Mouse (Mus musculus) stomach, postnatal 0 days (tissue): ENCODE data around the gene Slc1a1. TPM values are rescaled to one million over a fixed set of nuclear protein-coding genes. Genes with fewer than 3 reads are reported as not detected.

ENCODE experiments used
- ATAC-seq: fragments of 200-750 bp; cut with Nextera tagmentation; 2 replicates; pipeline ENCODE4 v1.8.0; 2017; ENCODE audit not compliant: low FRiP score, low TSS enrichment
- DNase-seq: peaks from one replicate; pipeline ENCODE4 v3.0.0-alpha.2; 2016; ENCODE audit warnings: low spot score
- H3K27ac ChIP-seq: fragments of 300-500 bp; sonication (generic); replicated peaks from 2 replicates; pipeline ENCODE4 v1.5.1; 2014; ENCODE audit warnings: mild to moderate bottlenecking, control low read depth
- H3K27me3 ChIP-seq: fragments of 300-500 bp; sonication (generic); 2 replicates; pipeline ENCODE4 v1.6.1; 2014; ENCODE audit warnings: low read length; ENCODE audit not compliant: control insufficient read depth, insufficient read depth
- H3K36me3 ChIP-seq: fragments of 300-500 bp; sonication (generic); 2 replicates; pipeline ENCODE4 v1.6.1; 2014; ENCODE audit warnings: low read length, mixed read lengths; ENCODE audit not compliant: control insufficient read depth, insufficient read depth
- H3K4me1 ChIP-seq: fragments of 300-500 bp; sonication (generic); replicated peaks from 2 replicates; pipeline ENCODE4 v1.6.1; 2014; ENCODE audit warnings: antibody characterized with exemption; ENCODE audit not compliant: control insufficient read depth, insufficient read depth
- H3K4me2 ChIP-seq: fragments of 300-500 bp; sonication (generic); replicated peaks from 2 replicates; pipeline ENCODE4 v1.6.1; 2014; ENCODE audit warnings: low read depth, mild to moderate bottlenecking, control low read depth, moderate library complexity
- H3K4me3 ChIP-seq: fragments of 300-500 bp; sonication (generic); 2 replicates; pipeline ENCODE4 v1.5.1; 2014; ENCODE audit warnings: low read depth, low read length, control low read depth
- H3K9ac ChIP-seq: fragments of 300-500 bp; sonication (generic); 2 replicates; pipeline ENCODE4 v1.6.1; 2014; ENCODE audit warnings: mild to moderate bottlenecking, low read length, control low read depth, mixed read lengths
- H3K9me3 ChIP-seq: fragments of 300-500 bp; sonication (generic); 2 replicates; pipeline ENCODE4 v1.6.1; 2016; ENCODE audit warnings: low read length; ENCODE audit not compliant: control insufficient read depth
- CTCF ChIP-seq: IDR thresholded peaks from 2 replicates; pipeline ENCODE4 v1.5.1; 2016; ENCODE audit warnings: antibody characterized with exemption, low read depth, mild to moderate bottlenecking, moderate library complexity
- EP300 ChIP-seq: optimal IDR thresholded peaks from 2 replicates; pipeline ENCODE3; 2016; ENCODE audit warnings: antibody characterized with exemption
- WGBS: fragments of 180-500 bp; shearing (Covaris S2); extraction: QIAGEN DNeasy Blood & Tissue Kit; methylation state at CpG from one replicate; pipeline ENCODE4 v1.1.7; 2014; 5-methylcytosine and 5-hydroxymethylcytosine counted together
- polyA plus RNA-seq: library from polyadenylated mRNA; unstranded; fragments of >200 nt; fragmentation: Nextera tagmentation; extraction: Ambion mirVana; gene quantifications from 2 replicates; pipeline ENCODE4 v1.2.1, GENCODE M21; 2015

Slc1a1 gene
- polyA plus RNA-seq, 1 experiment from 2014 or later = 0.28 TPM

- no peak overlapping the region for H3K27ac ChIP-seq
- no peaks in the 10 kb centered on the region for H3K27me3 ChIP-seq
- no peak overlapping the region for H3K4me3 ChIP-seq
- no peak overlapping the region for H3K4me2 ChIP-seq
- no peak overlapping the region for H3K9ac ChIP-seq
- TF ChIP-seq EP300 = no peak
- TF ChIP-seq CTCF = peak; percentile 75
- H3K4me1 ChIP-seq = no peaks in the 10 kb centered on the region
- DNase-seq (peak; percentile 44), ATAC-seq (no peak)
- no peaks in the 10 kb centered on the region for H3K9me3 ChIP-seq
- no peaks in the 10 kb centered on the region for H3K36me3 ChIP-seq
- 54% methylated on average over 1 of the region's 1 CpGs for WGBS
Measured at GRCm38 (mm10) chr19:28883126-28883525, 48.3 kb downstream of the Slc1a1 start.

DNA sequence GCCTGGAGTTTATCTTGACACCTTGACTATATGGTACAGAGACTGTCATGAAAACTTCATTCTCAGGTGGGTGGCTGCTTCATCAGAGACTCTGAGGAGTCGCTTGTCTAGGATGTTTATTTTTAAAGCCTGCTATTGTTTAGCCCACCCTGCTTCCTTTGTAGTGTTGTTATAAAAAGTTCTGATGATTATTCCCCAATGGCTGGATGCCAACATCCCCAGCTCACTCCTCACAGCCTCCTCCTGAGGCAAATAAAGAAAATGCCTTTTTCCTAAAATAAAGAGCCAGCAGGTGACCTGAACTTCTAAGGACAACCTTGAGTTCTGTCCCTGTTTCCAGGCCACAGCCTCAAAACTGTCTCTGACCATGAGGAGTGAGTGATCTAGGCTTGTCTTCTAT lies 53.6 kb downstream of the Slc1a1 start:
- no peak overlapping the region for H3K4me3 ChIP-seq
- H3K36me3 ChIP-seq = no peaks in the 10 kb centered on the region
- no peaks in the 10 kb centered on the region for H3K27me3 ChIP-seq
- no peaks in the 10 kb centered on the region for H3K4me1 ChIP-seq
- H3K27ac ChIP-seq = no peak overlapping the region
- no peak overlapping the region for H3K9ac ChIP-seq
- 18% methylated on average over 1 of the region's 1 CpGs for WGBS
- ATAC-seq (no peak), DNase-seq (no peak)
- TF ChIP-seq EP300 (no peak), CTCF (no peak)
- no peak overlapping the region for H3K4me2 ChIP-seq
- H3K9me3 ChIP-seq = no peaks in the 10 kb centered on the region

- no peak overlapping the region for H3K27ac ChIP-seq
- no peaks in the 10 kb centered on the region for H3K27me3 ChIP-seq
- no peak for DNase-seq
- no peaks in the 10 kb centered on the region for H3K9me3 ChIP-seq
- no peaks in the 10 kb centered on the region for H3K4me1 ChIP-seq
- H3K4me3 ChIP-seq = no peak overlapping the region
- no peak for TF ChIP-seq CTCF
- TF ChIP-seq EP300 = no peak
- H3K36me3 ChIP-seq = no peaks in the 10 kb centered on the region
- no peak overlapping the region for H3K9ac ChIP-seq
- ATAC-seq = no peak
- no peak overlapping the region for H3K4me2 ChIP-seq
- WGBS = 71% methylated on average over 3 of the region's 3 CpGs
Measured at GRCm38 (mm10) chr19:28889251-28889650, 54.4 kb downstream of the Slc1a1 start.

DNA sequence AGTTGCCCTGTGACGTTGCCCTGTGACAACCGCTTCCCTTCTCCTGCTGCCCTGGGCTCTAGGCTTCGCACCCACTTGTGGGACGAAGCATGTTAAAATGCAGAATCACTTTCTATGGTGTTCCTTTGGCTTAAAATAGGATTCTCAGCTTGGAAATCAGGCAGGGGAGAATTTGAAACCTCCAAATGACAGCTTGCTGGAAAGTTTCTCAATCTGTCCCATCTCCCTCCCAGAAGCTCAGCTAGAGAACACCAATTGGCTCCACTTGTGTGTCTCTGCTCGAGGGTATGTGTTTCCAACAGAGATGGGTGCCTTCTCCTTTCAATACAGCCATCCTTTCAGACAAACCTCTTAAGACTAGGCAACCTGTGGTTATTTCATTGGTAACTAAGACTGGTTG lies 56.4 kb downstream of the Slc1a1 start:
- Histone ChIP-seq H3K9ac (no peak overlapping the region), H3K36me3 (no peaks in the 10 kb centered on the region), H3K4me2 (no peak overlapping the region), H3K9me3 (no peaks in the 10 kb centered on the region), H3K4me1 (no peaks in the 10 kb centered on the region), H3K4me3 (no peak overlapping the region), H3K27ac (no peak overlapping the region), H3K27me3 (no peaks in the 10 kb centered on the region)
- TF ChIP-seq EP300 (no peak), CTCF (no peak)
- WGBS = 64% methylated on average over 5 of the region's 5 CpGs
- ATAC-seq = no peak
- no peak for DNase-seq

- Histone ChIP-seq H3K27ac (no peak overlapping the region), H3K4me2 (no peak overlapping the region), H3K36me3 (no peaks in the 10 kb centered on the region), H3K4me3 (no peak overlapping the region), H3K9ac (no peak overlapping the region), H3K4me1 (no peaks in the 10 kb centered on the region), H3K27me3 (no peaks in the 10 kb centered on the region), H3K9me3 (no peaks in the 10 kb centered on the region)
- no peak for ATAC-seq
- 97% methylated on average over 1 of the region's 1 CpGs for WGBS
- TF ChIP-seq CTCF (no peak), EP300 (no peak)
- no peak for DNase-seq
Measured at GRCm38 (mm10) chr19:28891864-28892263, 57.0 kb downstream of the Slc1a1 start.

DNA sequence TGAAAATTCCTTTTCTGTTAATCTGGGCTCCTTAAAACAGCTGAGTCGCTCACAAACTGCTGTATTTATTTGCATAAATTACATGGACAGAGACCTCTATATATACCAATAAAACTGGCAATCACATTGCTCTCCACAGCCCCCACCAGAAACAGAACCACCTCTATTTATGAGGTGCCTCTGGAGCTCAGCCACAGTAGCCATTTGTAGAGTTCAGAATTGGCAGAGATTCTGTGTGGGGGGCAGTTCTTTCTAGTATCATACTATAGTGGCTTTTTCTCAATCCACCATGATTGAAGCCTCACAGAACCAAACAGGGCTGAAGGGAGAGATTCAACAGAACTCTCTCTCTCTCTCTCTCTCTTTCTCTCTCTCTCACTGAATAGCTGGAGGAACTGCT lies 61.8 kb downstream of the Slc1a1 start:
- TF ChIP-seq EP300 (no peak), CTCF (no peak)
- 71% methylated on average over 1 of the region's 1 CpGs for WGBS
- H3K27me3 ChIP-seq = no peaks in the 10 kb centered on the region

More for the DNA sequence above, 61.8 kb downstream of the Slc1a1 start:
- H3K9ac ChIP-seq = no peak overlapping the region
- H3K9me3 ChIP-seq = no peaks in the 10 kb centered on the region
- DNase-seq = no peak
- no peak overlapping the region for H3K4me3 ChIP-seq
- H3K27ac ChIP-seq = no peak overlapping the region
- no peaks in the 10 kb centered on the region for H3K4me1 ChIP-seq
- no peak for ATAC-seq
- H3K36me3 ChIP-seq = no peaks in the 10 kb centered on the region
- H3K4me2 ChIP-seq = no peak overlapping the region
